Mouse (Mus musculus): Measurements from ENCODE around the gene Tmem236.

The Tmem236 gene

DNA sequence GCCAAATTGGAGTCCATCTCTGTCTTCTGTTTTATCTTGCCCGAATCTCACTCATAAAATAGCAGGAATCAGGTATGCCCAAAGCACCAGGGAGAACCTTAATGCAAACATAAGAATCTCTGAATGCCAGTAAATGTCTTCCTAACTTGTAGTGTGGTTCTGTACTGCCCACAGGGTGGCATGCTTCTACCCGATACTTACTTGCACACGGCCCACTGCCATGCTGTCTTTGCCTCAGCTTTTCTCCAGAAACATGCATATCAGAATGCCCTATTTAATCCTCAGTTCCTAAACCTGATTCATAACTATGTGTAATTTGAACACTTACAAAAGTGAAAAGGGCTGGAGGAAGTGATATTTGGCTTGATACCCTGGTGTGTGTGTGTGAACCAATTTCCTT lies 77.6 kb downstream of the Tmem236 start:
- no peak for DNase-seq (ENCODE audit: low spot score in 2 of 2)

DNA sequence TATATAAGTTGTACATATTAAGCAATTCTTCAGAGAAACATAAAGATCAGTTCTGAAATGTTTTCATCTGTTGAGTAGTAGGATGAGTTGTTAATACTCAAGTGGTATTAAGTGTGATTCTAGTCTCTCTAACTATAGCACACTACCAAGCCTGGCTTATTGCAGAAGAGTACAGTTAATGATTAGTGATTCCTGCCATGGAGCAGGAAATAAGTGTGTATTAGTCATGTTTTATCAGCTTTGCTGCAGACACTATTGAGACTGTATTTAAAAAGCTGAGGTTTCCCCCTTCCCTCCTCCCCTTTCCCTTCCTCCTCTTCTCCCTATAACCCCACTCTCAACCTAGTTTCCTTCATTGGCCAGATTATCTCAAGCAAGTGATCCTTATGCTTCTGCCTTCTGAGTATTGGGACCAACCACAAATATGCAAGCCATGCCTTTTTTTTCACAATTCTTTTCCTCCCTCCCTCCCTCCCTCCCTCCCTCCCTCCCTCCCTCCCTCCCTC lies 84.1 kb downstream of the Tmem236 start:
- no peak for DNase-seq (ENCODE audit: low spot score in 2 of 2)

DNA sequence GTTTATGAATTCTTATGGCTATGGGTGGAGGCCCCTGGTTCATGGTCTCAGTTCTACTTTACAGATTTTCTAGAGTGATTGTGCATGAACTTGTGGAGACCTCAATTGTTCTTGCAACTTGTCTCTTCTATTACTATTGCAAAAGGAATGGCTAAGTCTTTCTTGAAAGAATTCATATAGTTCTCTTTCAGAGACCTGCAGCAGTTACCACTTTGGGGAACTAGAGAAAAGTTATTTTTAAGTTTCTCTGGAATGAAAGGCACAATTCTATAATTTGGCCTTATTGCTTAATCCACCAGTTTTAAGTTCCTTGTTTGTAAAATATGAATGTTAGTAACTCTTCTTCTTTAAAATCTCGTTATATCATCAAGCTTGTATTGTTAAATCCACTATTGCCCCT lies 87.8 kb downstream of the Tmem236 start:
- no peak for DNase-seq (ENCODE audit: low spot score in 2 of 2)

DNA sequence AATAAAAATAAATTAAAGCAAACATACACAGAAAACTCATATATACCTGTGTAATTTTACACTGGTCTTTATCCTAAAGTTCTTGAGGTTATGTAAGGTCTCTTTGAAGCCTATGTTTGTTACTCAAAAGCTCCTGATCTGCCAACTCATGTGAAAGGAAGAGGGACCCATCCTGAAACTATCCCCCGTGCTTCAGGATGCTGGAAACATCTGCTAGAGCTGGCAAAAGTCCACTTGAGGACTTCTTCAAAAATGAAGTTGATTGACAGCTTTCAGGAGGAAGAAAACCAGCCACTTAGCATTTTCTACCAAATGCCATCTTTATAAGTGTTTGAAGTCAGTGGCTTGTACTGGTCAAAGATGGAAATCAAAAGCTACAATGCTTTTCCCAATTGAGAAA lies 94.8 kb downstream of the Tmem236 start:
- no peak for DNase-seq (ENCODE audit: low spot score in 2 of 2)
